Mouse (Mus musculus) cerebellum, adult 9-10 months (tissue): ENCODE results near the gene Vav2.

Experiments used
- DNase-seq: peaks from one replicate; pipeline ENCODE4 v3.0.0; 2022

Gene Vav2

DNA sequence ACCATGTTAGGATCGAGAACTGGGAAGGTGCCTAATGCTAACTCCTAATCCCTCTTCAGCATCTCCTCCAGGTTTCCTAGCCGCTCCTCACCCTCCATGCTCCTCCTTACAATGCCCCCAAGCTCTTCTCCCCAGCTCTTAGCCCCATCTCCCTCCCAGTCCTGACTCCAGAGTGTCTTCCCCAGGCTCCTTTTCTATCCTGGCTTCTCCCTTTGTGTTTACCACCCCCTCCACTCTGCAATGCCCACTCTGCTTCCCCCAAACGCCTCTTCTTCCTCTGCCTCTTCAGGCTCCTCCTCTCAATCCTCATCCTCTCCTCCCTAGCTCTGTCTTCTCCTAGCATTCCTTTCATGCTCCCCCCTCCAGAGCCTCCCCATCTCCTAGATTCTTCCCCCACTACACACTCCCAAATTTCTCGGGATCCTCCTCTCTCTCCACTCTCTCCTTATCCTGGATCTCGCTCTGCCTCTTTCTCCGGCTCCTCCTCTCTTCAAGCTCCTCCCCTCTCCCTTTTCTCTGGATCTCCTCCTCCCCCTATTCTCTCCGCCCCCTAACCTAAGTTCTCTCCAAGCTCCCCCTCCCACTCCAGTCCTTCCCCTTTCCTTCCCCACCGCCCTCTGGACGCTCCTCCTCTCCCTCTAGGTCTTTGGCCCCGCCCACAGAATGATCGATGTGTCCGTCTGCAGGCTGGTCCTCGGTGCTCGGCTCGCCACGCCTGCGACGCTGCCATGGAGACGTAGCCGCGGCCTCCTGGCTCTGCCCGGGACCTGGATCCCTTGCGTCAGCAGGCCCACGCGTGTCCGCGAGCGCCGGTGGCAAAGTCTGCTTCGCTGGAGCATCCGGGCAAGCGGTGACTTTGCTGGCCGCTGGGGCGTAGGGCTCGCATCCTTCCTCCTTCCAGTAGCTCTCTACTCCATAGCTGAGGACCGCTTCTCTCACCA lies 15.2 kb upstream of the Vav2 start, which contains the start of gene Brd3os:
Gene Brd3os, plus strand, starts transcription at position 558 of the 941 bp plus-strand sequence.
- DNase-seq: peak; percentile 96

DNA sequence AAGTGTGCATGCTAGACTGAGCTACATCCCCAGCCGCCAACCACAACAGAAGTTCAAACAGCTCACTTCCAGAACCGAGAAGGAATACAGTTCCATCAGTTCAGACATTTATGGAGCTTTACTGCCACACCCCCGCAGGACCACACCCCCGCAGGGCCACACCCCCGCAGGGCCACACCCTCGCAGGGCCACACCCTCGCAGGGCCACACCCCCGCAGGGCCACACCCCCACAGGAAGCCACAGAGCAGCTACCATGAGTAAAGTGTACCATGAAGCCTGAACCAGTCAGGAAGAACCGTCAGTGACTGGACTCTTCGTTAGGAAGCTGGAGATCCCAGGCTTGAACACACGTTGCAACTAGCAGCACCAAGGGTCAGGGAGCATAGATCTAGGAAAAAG lies 11.4 kb upstream of the Vav2 start:
- DNase-seq: no peak

DNA sequence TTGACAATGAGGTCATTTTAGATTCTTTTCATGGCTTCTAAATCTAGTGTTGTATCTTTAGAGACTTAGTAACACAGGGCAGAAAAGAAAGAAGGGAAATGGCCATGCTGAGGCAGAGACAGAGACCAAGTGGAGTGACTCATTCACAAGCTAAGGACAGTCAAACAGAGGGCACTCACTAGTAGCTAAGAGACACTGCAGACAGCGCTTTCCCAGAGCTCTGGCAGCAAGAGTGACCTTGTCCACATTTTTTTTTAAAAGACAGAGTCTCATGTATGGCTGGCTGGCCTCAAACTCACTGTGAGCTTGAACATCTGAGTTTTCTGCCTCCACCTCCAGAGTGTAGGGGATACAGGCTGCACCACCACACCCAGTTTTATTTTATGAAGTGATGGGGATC lies 11.0 kb upstream of the Vav2 start:
- DNase-seq: no peak

DNA sequence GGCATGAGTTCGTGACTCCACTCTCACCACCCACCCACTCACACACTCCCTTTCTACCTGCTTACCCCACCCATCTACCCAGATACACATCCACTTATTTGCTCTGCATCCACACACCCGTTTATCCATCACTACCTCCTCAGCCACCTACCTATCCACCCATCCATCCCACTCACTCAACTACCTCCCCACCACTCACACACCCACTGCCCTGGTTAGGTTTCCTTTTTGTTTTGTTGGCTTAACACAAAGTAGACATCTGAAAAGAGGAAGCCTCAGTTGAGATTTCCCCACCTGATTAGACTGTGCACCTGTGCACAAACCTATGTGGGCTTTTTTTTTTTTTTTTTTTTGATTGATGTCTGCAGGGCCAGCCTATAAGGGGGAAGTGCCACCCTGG lies 5.8 kb upstream of the Vav2 start:
- no peak for DNase-seq

DNA sequence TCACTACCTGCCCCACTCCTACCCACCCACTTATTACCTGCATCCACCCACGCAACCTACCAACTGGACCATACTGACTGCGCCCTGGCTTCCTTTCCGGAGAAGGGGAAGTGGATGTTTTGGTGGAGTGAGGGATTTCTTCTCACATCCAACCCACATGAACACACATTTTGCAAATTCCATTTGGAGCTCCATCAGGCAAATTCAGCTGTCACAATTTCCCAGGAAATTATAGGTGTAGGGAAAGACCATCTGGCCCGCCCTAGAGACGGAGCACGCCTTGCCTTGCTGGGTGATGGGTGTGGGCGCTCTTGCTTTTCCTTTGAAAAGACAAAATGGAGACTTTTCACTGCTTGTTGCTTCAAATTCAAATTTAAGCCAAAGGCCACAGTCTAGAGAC lies 3.8 kb upstream of the Vav2 start:
- DNase-seq: no peak

DNA sequence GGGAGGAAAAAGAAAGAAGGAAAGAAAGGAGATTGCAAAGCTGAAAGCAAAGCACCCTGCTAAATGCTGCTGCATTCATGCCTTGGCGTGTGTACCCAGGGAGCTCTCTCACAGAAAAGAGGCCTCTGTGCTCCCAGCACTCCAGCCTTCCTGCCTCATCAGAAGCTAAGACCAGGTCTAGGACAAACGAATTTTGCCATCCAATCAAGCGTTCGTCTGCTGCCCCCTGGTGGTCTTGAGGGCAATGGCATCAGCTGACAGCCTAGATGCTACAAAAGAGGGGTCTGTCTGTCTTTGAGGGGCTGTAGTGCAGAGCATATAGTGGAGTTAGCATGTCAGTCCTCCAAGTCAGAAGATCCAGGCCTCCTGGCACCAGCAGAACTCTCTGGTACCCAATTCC lies 1.2 kb upstream of the Vav2 start:
- peak; percentile 84 for DNase-seq

DNA sequence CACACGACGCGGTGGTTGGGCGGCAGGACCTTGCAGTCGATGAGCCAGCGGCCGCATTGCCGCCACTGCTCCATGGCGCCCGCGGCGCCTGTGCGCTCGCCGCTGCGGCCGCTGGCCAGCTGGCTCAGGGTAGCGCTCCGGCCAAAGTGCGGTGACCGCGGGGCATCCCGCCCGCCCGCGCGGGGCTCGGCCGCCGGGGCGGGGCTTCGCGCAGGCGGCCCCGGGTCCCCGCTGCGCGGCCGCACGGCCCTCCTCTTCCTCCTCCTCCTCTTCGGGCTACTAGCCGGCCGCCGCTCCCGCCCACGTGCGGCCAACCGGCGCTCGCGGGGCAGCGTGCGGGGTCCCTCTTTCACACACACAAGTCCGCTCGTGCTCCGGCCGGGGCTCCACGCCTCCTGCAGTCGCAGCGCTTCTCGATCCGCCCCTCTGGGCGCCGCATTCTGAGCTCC lies 403 bp downstream of the Vav2 start:
- no peak for DNase-seq

DNA sequence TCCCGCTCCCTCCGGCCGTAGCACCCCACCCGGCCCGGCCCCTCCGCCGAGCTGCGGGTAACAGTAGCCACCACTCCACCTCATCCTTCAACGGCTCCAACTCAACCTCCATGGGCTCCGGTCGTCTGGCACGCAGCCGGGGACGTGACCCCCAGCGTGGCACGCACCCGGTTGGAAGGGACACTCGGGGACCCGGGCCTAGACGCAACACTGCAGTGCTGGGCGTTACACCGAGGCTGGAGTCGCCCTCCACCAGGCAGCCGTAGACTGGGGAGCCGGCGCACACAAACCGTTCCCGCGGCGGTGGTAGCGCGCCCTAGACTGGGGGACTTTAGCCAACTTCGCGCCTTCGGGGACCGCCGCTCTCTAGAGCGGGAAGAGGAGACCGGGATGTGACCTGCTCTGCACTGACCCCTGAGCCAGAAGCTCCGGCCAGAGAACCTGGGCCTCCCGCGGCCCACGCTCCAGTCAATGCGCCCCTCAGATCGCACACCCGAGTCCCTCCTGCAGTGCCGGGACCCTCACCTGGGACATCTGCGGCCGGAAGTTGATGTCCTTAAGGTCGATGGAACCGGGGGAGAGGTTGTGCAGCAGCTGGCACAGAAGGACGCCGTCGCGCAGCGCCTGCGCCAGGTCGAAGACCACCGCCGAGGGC lies 955 bp downstream of the Vav2 start:
- no peak for DNase-seq

DNA sequence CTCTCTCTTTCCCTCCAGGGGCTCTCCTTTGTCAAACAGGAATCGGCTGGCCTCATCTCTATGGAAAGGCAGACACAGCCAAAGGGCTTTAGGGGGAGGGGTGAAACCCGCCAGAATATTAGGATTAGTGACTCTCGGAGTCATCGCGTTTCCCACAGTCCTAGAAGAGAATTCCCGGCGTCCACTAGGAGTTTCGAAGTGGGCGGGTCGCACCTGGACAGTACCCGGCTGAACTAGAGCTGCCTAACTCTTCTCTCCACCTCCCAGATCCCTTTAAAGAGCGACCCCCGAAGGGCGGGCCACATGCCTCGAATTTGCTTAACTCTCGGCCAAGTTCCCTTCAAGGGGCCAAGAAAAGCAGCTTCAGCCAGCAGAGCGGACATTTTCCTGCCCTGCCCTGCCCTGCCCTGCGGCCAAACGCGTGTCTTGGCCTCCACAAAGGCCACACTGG lies 1.6 kb downstream of the Vav2 start:
- DNase-seq: no peak

DNA sequence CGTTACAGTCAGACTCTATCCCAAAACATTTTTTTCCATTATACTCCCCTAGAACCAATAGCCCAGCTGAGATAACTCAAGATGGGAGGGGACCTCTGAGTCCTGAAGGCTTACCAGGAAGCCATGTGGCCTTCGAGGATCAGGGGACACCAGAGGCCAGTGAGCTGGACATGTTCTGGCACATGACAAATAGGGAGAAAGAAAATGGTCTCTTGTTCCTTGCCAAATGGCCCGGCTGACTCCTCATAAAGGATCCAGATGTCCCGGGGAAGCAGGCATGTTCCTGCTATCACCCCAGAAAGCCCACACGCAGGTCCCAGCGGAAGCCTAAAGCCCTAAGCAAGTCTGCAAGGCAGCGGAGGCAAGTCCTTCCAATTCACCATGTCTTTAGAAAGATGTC lies 3.2 kb downstream of the Vav2 start:
- no peak for DNase-seq

DNA sequence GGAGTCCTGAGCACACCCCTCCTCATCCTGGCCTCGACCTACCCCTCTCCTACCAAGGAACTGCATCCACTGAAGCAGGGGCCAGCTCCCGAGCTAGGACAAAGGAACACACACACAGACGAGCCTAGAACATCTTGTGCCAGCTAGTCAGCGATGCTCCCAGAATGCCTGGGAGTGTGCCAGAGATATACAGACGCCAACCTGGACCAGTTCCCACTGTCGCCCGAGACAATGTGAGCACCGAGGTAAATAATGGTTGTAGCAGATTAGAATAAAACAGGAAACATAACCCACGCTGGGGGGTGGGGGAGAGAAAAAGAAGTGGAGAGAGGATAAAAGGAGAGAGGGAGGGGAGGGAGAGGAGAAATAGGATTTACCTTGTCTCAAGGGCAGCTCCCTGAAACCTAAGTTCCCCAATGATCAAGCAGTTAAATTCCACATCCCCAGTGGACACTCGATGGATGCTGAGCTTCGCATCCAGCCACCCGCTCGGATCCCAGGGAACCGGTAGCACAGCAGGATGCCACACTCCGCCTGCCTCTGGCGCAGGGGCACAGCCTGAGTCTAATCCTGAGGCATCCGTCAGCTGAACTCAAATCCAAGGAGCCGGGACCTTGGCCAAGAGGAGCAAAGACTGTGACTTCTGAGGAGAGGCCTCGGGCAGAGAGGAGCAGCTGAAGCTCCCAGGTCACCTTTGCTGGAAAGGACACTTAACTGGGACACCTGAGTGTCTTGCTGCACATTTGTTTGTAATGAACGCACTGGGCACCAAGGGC lies 5.4 kb downstream of the Vav2 start:
- DNase-seq: peak; percentile 71

DNA sequence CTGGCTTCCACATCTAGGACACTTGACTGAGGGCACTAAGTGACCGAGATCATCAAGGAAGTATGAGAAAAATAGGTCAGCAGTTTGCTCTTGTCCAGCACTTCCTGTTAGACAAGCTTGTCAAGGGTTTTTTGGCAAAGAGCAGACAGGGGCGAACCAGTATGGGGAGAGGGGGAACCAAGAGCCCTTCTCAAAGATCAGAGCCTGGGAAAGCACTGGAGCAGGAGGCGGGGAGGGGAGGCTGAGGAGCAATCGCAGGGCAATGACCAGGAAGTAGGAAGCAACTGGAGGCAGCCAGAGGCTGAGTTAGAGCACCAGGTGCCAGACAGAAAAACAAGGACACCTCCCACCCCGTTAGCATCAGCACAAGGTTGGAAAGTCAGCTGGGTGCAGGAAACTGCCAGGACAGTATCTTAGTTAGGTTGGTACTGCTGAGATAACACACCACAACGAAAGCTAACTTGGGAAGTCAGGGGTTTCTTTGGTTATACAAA lies 8.2 kb downstream of the Vav2 start:
- DNase-seq: no peak

DNA sequence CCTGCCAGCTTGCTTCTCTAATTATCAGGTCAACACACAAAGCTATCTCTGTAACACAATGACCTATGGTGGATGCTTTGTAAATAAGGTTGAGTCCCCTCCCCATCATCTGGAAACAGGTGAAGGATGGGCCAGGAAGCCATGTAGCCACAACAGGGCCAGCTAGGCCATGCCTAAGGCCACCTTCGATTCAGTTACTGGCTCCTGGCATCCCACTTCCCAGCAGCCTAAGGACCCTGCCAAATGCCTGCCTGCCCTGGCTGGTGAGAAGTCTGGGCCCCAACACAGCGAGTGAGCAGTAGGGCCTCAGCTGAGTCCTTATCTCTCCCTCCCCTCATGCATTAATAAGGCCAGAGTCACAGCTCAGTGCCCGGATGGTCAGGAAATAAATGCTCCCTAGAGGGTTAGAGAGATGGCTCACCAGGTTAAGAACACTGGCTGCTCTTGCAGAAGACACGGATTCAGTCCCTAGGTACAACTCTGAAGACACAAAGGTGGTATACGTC lies 9.1 kb downstream of the Vav2 start:
- no peak for DNase-seq

DNA sequence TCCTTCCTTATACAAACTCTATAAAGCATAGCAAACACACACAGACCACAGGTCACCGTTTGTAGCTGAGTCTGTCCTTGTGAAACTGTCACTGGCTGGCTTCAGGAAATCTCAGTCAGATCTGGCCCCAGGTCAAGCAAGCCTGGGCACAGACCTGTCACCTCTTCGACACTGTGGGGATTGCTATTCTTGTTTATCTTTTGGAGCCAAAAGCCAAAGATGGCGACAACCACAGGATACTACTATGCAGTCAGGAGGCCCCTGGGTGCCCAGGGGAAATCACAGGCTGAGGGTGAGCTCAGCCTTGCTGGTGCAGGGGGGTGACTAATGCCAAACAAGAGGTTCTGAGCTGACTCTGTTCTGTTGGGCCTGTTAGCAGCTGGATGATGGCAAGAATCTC lies 10.4 kb downstream of the Vav2 start:
- DNase-seq: no peak

DNA sequence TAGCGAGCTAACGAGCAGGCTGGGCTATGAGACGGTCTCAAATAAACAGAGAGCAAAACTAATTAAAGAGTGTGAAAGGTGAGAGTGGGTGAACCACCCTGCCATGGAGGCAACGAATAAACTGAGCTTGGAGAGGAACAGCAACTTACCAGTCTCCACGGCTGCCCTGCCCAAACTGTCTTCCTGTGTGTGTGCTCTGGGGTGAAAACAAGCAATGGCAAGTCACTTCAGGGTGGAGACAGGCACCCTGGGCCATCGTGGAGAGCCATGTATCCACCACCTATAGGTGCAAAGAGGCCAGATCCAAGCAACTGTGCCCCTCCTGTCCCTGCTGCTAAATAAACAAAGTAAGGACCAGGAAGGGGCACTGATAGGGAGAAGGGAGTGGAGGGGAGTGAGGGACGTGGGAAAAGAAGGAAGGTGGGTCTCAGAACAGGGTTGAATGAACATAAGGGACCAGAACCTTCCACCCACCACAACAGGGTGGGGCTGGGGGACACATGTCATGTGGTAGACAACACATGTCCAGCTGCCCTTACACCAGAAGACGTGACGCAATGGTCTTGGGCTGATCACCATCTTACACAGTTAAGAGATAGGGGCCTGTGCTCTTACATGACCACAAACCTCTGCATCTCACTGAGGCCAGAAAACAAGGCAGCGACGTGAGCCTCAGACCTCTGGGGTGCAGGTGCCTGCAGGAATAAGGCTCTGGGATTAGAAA lies 11.6 kb downstream of the Vav2 start:
- no peak for DNase-seq

DNA sequence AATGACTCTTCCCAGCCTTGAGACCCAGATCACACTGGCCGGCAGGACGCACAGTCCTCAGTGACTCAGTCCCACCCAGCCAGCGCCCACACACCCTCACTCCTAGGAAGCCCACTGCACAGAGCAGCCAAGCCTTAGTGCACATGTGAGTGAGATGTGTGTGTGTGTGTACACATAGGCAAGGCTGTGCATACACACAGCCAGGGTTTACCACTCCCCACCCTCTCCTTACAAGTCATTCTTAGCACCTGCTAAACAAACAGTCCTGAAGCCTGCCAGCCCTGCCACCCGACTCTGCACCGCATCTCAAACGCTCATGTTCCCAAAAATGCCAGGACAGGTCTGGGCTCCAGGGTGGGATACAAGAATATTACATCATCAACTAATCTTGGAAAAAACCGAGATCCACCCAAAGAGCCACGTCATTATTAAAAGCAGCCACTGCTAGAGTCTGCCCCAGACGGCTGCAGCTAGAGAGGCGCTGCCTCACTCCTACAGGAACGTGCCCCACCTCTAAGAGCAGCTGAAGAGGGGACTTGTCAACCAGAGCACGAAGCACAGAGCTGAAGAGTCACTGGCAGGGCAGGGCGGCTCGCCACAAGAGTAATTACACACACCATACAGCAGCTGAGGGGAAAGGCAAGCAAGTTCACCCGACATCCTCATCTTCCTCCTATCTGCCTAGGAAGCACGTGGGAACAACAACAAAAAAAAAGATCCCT lies 12.7 kb downstream of the Vav2 start:
- DNase-seq: no peak

DNA sequence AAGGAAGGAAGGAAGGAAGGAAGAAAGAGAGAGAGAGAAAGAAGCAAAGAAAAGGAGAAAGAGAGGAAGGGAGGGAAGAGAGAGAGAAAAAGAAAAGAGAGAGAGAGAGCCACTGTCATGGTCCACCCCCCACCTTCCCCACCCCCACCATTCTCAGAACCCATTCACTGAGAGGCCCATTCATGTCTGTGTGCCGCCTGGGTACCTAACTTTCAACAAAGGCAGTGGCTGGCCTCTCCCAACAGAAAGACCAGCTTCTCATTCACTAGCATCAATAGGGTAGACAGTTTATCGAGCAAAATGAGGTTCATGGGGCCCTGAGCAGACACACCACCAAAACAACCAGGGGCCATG lies 13.3 kb downstream of the Vav2 start:
- no peak for DNase-seq

DNA sequence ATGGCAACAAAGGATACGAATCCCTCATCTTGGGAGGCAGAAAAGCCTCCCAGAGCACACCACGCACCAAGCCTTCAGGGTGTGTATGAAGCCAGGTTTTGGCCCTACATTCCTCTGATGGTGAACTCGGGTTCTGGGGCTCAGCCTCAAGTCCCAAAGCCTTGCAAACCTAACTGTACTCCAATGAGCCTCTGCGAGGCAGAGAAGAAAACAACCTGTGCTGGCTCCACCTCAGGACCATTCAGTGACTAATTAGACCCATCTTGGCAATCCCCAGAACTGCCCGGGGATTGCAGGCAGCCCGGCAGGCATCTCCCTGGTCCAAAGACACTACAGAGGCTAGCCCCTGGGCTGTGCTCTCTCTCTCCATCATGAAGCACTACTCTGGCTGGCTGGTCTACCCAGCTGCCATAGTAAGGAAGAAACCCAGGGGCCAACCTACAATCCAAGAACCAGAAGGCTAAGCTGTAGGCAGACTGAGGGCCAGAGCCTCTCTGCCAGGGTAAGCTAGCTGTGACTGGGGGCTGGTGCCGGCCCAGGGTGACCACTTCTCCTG lies 14.5 kb downstream of the Vav2 start:
- DNase-seq: no peak

DNA sequence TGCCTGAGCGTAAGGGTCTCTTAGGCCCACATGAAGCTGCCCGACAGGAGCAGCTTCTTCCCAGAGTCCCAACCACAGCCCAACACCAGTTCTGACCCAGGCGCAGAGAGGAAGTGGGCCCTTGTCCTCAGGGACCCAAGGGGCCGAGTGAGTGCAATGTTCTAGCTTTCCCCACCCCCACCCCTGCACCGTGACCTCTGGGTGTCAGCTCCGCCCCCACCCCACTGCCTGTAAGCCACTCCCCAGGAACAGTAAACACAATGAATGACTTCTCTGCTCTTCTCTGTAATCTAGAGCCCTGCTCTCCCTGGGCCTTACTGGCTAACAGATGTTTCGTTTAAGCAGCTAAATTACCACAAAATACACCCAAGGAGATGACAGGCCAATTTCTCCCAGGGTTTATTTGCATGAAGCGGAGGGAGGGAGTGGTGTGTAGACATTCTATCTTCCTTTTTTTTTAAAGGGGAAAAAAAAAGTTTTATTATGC lies 15.1 kb downstream of the Vav2 start:
- DNase-seq: no peak

DNA sequence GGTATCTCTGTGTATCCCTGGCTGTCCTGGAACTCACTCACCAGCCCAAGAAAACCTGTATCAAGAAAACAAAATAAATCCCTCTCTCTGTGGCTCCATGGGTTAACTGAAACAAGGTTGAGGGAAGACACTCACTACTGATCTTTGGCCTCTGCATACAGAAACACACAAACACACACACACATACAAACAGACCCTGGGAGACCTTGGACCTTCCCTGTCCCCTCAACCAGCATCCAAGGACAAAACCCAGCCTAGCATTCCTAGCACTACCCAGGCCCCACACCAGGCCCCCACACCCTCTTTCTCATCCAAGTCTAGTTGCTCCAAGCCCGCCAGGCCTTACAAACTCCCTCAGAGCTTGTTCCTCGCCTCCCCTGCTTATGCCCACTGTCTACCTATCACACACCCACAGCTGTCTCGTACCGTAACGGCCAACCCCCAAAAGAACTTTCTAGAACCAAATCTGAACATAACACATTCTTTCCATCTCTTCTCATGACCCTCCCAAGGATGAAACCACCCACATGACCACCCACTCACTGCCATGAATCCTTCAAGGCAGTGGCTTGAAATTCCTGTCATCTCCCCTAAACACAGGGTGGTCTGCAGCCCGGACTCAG lies 16.2 kb downstream of the Vav2 start:
- no peak for DNase-seq

DNA sequence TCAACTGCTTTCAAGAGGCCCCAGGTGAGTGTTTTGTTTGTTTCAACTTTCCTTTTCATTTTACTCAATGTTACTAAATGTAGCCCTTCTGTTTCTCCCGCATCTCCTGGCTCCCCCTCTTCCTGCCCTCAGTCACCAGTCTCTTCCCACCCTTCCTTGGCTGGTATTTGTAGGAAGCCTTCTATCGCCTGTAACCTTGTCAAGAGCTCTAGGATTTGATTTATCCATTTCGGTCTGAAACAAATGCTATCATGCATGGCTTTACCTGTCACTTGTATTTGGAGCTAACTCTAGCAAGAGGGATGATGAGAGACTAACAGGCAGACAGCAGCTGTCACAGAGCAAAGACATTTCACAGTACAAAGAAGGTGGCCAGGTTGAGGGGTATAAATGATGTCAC lies 18.6 kb downstream of the Vav2 start:
- DNase-seq: no peak
